Mouse (Mus musculus) midbrain, embryonic 14.5 days (tissue): ENCODE measurements at regions not wholly inside any gene's neighbourhood (a gene's known extent, or its start where the extent isn't known, plus 50 kb on each side); places are given as distances from the start of the nearest gene placed in this dataset.

Experiments
- ATAC-seq: fragments of 200-750 bp; cut with Nextera tagmentation; 2 replicates; pipeline ENCODE4 v1.8.0; 2017; ENCODE audit warnings: moderate number of reproducible peaks, moderate library complexity; ENCODE audit not compliant: low FRiP score, low TSS enrichment
- DNase-seq: peaks from one replicate; pipeline ENCODE4 v3.0.0-alpha.2; 2015
- H3K27ac ChIP-seq: fragments of 300-500 bp; sonication (generic); replicated peaks from 2 replicates; pipeline ENCODE4 v1.5.1; 2014; ENCODE audit warnings: mild to moderate bottlenecking, low read depth, low read length, moderate library complexity
- H3K27me3 ChIP-seq: fragments of 300-500 bp; sonication (generic); 2 replicates; pipeline ENCODE4 v1.6.1; 2014; ENCODE audit warnings: low read length, control low read depth, mixed read lengths; ENCODE audit not compliant: control insufficient read depth, insufficient read depth
- H3K36me3 ChIP-seq: fragments of 300-500 bp; sonication (generic); 2 replicates; pipeline ENCODE4 v1.6.1; 2014; ENCODE audit warnings: low read length, control low read depth; ENCODE audit not compliant: control insufficient read depth, insufficient read depth
- H3K4me1 ChIP-seq: fragments of 300-500 bp; sonication (generic); 2 replicates; pipeline ENCODE4 v1.6.1; 2014; ENCODE audit warnings: mild to moderate bottlenecking, antibody characterized with exemption, low read length, control low read depth; ENCODE audit not compliant: control insufficient read depth, insufficient read depth
- H3K4me2 ChIP-seq: fragments of 300-500 bp; sonication (generic); 2 replicates; pipeline ENCODE4 v1.6.1; 2014; ENCODE audit warnings: mild to moderate bottlenecking, low read length, moderate library complexity
- H3K4me3 ChIP-seq: fragments of 300-500 bp; sonication (generic); replicated peaks from 2 replicates; pipeline ENCODE4 v1.5.1; 2014; ENCODE audit warnings: low read depth, low read length
- H3K9ac ChIP-seq: fragments of 300-500 bp; sonication (generic); replicated peaks from 2 replicates; pipeline ENCODE4 v1.6.1; 2014; ENCODE audit warnings: mild to moderate bottlenecking, low read length, moderate library complexity
- H3K9me3 ChIP-seq: fragments of 300-500 bp; sonication (generic); 2 replicates; pipeline ENCODE4 v1.6.1; 2016; ENCODE audit warnings: low read length, control low read depth, mixed read lengths; ENCODE audit not compliant: control insufficient read depth
- WGBS: fragments of 180-500 bp; shearing (Covaris S2); extraction: QIAGEN DNeasy Blood & Tissue Kit; methylation state at CpG from one replicate; pipeline ENCODE4 v1.1.7; 2014; 5-methylcytosine and 5-hydroxymethylcytosine counted together

- Histone ChIP-seq H3K27me3 (no peaks in the 10 kb centered on the region), H3K36me3 (no peaks in the 10 kb centered on the region), H3K4me2 (no peak overlapping the region), H3K27ac (no peak overlapping the region), H3K4me3 (no peak overlapping the region), H3K9ac (no peak overlapping the region), H3K9me3 (no peaks in the 10 kb centered on the region), H3K4me1 (no peaks in the 10 kb centered on the region)
- ATAC-seq (no peak), DNase-seq (no peak)
- WGBS, result 59% methylated on average over 2 of the region's 2 CpGs
Observed at GRCm38 (mm10) chr3:114570978-114571377, 332.9 kb upstream of the Olfm3 start.
